Mouse (Mus musculus) embryonic facial prominence, embryonic 15.5 days (tissue): ENCODE results near the gene Fut4. TPM values are rescaled to one million over a fixed set of nuclear protein-coding genes. Genes with fewer than 3 reads are reported as not detected.

Source experiments
- ATAC-seq: fragments of 200-750 bp; cut with Nextera tagmentation; 2 replicates; pipeline ENCODE4 v1.8.0; 2017; ENCODE audit warnings: low read depth, moderate TSS enrichment; ENCODE audit not compliant: insufficient number of reproducible peaks, low FRiP score, low TSS enrichment
- H3K27ac ChIP-seq: fragments of 300-500 bp; sonication (generic); replicated peaks from 2 replicates; pipeline ENCODE4 v1.5.1; 2015; ENCODE audit warnings: mild to moderate bottlenecking, inconsistent platforms
- H3K27me3 ChIP-seq: fragments of 300-500 bp; sonication (generic); 2 replicates; pipeline ENCODE4 v1.6.1; 2015; ENCODE audit warnings: inconsistent platforms
- H3K36me3 ChIP-seq: fragments of 300-500 bp; sonication (generic); 2 replicates; pipeline ENCODE4 v1.6.1; 2015; ENCODE audit warnings: mild to moderate bottlenecking, inconsistent platforms
- H3K4me1 ChIP-seq: fragments of 300-500 bp; sonication (generic); 2 replicates; pipeline ENCODE4 v1.6.1; 2015; ENCODE audit warnings: inconsistent platforms
- H3K4me2 ChIP-seq: fragments of 300-500 bp; sonication (generic); replicated peaks from 2 replicates; pipeline ENCODE4 v1.6.1; 2015; ENCODE audit warnings: mild to moderate bottlenecking, inconsistent platforms
- H3K4me3 ChIP-seq: fragments of 300-500 bp; sonication (generic); replicated peaks from 2 replicates; pipeline ENCODE4 v1.5.1; 2015; ENCODE audit warnings: mild to moderate bottlenecking, inconsistent platforms
- H3K9ac ChIP-seq: fragments of 300-500 bp; sonication (generic); 2 replicates; pipeline ENCODE4 v1.6.1; 2015; ENCODE audit warnings: inconsistent platforms
- H3K9me3 ChIP-seq: fragments of 300-500 bp; sonication (generic); replicated peaks from 2 replicates; pipeline ENCODE4 v1.6.1; 2016; ENCODE audit warnings: inconsistent platforms
- WGBS: fragments of 180-500 bp; shearing (Covaris S2); methylation state at CpG from one replicate; pipeline ENCODE4 v1.1.7; 2015; 5-methylcytosine and 5-hydroxymethylcytosine counted together
- polyA plus RNA-seq: library from polyadenylated mRNA; unstranded; fragments of >200 nt; fragmentation: Nextera tagmentation; extraction: Ambion mirVana; gene quantifications from 2 replicates; pipeline ENCODE4 v1.2.1, GENCODE M21; 2015

Gene Fut4
- 2.1 and 2.4 TPM in 2 replicates for polyA plus RNA-seq

DNA sequence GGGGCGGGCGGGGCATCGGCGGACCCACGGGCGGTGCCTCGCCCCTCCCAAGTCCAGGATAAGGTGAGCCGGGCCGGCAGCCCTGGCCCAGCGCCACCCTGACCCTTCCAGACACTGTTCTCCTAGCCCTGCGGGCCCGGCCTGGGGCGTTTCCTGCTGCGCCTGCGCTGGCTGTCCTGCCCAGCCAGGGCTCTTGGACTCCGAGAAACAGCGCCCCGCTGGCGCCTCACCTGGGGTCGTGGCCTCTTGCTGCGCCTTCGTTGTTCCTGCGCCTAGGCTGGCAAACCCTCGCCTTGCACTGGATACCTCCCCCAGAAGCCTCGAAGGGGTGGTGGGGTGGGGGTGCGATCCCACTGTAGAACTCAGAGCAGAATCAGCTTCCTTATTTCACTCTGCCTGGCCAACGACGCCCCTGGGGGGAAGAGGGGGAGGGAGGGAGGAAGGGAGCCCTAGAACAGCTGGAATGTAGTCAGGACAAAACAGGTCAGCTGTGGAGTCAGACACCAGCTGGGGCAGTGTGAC is at the start of gene Fut4:
Fut4 (minus strand) TSS at position 393 of the 522 bp plus-strand sequence.
- no peak within 1 kb of the TSS for H3K27ac ChIP-seq
- no peaks in the 10 kb centered on the region for H3K36me3 ChIP-seq
- no peaks in the 10 kb centered on the region for H3K9me3 ChIP-seq
- H3K4me2 ChIP-seq, result peak within 1 kb of the TSS; percentile 96
- H3K9ac ChIP-seq, result peak within 1 kb of the TSS; percentile 54
- ATAC-seq, result peak; percentile 63
- under 1% methylated on average over 28 of the region's 28 CpGs for WGBS
- H3K4me3 ChIP-seq, result peak within 1 kb of the TSS; percentile 57
- H3K4me1 ChIP-seq, result peaks cover 15% of the 10 kb centered on the region
- 0 out of 2 replicates have a peak, but pooled peaks cover 6% of the 10 kb centered on the region for H3K27me3 ChIP-seq

DNA sequence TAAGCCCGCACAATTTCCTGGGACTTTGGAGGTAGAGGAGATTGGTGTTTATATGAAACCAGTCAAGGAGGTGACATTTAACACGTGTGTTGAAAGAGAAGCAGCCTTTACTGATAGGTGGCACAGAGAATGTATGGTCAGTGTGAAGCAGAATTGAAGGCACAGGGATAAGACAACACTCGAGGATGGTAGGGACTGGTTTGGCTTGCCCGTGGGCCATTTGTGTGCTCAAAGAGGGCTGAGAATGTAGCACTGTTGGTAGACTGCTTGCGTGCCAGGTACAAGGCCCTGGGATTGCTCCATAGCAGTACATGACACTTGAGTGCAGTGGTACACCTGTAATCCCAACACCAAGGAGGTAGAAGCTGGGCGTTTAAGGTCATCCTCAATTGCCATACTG is 35.2 kb upstream of the Fut4 start:
- no peak for ATAC-seq
- no peaks in the 10 kb centered on the region for H3K9me3 ChIP-seq
- 88% methylated on average over 6 of the region's 6 CpGs for WGBS
- H3K4me2 ChIP-seq, result no peak overlapping the region
- no peak overlapping the region for H3K4me3 ChIP-seq
- H3K4me1 ChIP-seq, result peaks cover 8% of the 10 kb centered on the region; the same call in 1 of the 2 replicates
- no peak overlapping the region for H3K9ac ChIP-seq
- H3K27ac ChIP-seq, result no peak overlapping the region
- H3K36me3 ChIP-seq, result peaks cover 38% of the 10 kb centered on the region
- H3K27me3 ChIP-seq, result no peaks in the 10 kb centered on the region

DNA sequence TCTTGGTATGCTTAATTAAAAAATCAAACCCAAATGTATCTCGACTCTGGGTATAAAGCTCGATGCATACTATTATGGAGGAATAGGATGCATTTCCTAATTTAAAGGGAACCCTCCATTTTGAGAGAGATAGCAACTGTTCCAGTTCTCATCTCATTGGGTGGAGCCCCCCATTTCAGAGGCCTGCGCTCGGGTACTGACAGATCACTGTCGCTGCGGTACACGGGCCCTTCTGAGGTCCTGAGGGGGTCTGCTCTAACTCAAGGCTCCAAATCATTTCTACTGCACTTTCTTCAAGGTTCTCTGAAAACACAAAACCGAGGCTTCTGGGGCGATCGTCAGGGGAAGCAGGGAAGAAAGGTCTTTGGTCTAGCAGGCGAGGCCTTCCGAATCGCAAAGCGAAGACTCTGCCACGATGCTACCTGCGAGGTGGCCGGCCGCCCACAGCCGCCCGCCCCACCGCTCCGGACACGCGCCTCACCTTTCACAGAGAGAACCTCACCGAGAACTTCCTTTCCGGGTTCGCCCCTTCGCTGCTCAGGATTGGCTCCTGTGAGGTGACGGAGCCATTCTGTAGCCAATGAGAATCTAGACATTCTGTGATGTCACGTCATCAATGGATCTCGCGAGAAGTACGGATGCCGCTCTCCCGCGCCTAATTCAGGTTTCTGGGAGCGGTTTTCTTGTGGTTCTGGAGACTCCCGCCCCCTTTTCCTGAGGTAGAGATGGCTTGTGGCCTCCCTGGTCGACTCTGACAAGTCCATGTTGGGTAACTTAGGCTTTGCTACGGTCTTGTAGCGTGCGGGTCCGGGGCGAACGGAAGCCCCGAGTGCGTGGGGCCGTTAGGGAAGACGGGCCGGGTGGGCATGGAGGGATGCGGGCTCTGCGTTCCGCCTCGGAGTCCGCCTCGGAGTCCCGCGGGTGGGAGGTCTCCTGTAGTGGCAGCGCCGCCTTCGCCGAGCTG is 32.1 kb upstream of the Fut4 start, which contains the start of the genes Mre11a and Ankrd49:
Mre11a (plus strand) TSS at position 616 of the 964 bp plus-strand sequence.
Ankrd49 (minus strand) TSS at position 818 of the 964 bp plus-strand sequence.
- Histone ChIP-seq H3K9me3 (no peaks in the 10 kb centered on the region), H3K4me3 (peak within 1 kb of the TSS; percentile 90), H3K27ac (peak within 1 kb of the TSS; percentile 98), H3K27me3 (no peaks in the 10 kb centered on the region), H3K4me1 (peaks cover 8% of the 10 kb centered on the region; the same call in 1 of the 2 replicates), H3K9ac (peak within 1 kb of the TSS; percentile 88), H3K36me3 (peaks cover 40% of the 10 kb centered on the region), H3K4me2 (peak within 1 kb of the TSS; percentile 84)
- peak; percentile 98 for ATAC-seq
- WGBS, result under 1% methylated on average over 62 of the region's 62 CpGs

DNA sequence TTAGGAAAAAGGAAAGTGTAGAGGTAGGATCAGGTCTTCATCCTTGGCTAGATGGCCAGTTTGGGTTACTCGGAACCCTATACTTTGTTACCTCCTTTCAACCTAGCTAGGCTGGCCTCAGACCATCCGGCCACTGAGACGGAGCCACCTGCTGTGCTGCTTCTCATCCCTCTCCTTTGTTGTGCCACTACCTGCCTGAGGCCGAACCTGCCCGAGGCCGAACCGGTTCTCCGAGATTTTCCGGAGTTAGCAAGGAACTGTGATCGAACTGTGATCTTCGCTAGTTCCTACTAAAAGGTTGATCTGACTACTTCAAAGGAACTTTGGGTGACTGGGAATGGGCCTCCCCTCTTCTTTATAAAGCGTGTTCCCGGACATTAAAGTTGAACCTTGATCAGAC is 26.1 kb upstream of the Fut4 start:
- 33% methylated on average over 13 of the region's 13 CpGs for WGBS
- ATAC-seq, result no peak
- no peak overlapping the region for H3K4me2 ChIP-seq
- H3K27me3 ChIP-seq, result no peaks in the 10 kb centered on the region
- H3K4me1 ChIP-seq, result no peaks in the 10 kb centered on the region
- H3K9me3 ChIP-seq, result no peaks in the 10 kb centered on the region
- no peak overlapping the region for H3K27ac ChIP-seq
- H3K9ac ChIP-seq, result no peak overlapping the region
- peaks cover 18% of the 10 kb centered on the region for H3K36me3 ChIP-seq
- H3K4me3 ChIP-seq, result no peak overlapping the region

DNA sequence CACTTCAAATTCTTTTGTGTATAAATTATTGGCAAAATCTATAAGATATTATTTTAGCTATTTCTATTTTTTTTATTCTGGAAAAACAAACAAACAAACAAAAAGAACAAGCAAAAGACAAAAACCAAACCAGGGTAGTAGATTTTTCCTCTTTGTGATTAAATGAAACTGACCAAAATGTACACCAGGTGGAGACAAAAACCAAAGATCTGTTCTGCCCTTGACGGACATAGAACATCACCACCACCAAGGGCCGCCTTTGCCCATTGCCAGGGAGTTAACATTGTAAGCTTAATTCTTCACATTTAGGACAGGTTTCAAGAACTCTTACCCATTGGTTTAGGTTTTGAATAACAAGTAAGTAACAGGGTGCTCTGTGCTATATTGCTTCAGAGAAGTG is 21.6 kb upstream of the Fut4 start:
- H3K27me3 ChIP-seq, result peaks cover 16% of the 10 kb centered on the region; the same call in 1 of the 2 replicates
- ATAC-seq, result no peak
- H3K9me3 ChIP-seq, result no peaks in the 10 kb centered on the region
- 41% methylated on average over 2 of the region's 2 CpGs for WGBS
- H3K36me3 ChIP-seq, result no peaks in the 10 kb centered on the region
- H3K4me1 ChIP-seq, result peaks cover 3% of the 10 kb centered on the region; the same call in 1 of the 2 replicates
- no peak overlapping the region for H3K4me3 ChIP-seq
- no peak overlapping the region for H3K27ac ChIP-seq
- no peak overlapping the region for H3K9ac ChIP-seq
- H3K4me2 ChIP-seq, result no peak overlapping the region

DNA sequence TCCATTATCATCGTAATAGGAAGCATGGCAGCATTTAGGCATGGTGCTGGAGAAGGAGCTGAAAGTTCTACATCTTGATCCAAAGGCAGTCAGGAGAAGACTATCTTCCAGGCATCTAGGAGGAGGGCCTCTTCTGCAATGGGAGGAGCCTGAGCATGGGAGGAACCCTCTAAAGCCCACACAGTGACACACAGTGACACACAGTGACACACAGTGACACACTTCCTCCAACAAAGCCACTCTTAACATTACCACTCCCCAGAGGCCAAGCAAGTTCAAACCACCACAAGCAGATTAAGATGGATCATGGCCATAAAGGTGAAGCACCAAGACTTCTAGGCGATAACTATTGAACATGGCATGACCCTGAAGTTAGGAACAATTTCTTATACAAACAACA is 19.9 kb upstream of the Fut4 start:
- Histone ChIP-seq H3K4me3 (no peak overlapping the region), H3K9me3 (no peaks in the 10 kb centered on the region), H3K36me3 (no peaks in the 10 kb centered on the region), H3K4me2 (no peak overlapping the region), H3K9ac (no peak overlapping the region), H3K4me1 (peaks cover 3% of the 10 kb centered on the region; the same call in 1 of the 2 replicates), H3K27me3 (peaks cover 16% of the 10 kb centered on the region; the same call in 1 of the 2 replicates), H3K27ac (no peak overlapping the region)
- 94% methylated on average over 2 of the region's 2 CpGs for WGBS
- no peak for ATAC-seq

DNA sequence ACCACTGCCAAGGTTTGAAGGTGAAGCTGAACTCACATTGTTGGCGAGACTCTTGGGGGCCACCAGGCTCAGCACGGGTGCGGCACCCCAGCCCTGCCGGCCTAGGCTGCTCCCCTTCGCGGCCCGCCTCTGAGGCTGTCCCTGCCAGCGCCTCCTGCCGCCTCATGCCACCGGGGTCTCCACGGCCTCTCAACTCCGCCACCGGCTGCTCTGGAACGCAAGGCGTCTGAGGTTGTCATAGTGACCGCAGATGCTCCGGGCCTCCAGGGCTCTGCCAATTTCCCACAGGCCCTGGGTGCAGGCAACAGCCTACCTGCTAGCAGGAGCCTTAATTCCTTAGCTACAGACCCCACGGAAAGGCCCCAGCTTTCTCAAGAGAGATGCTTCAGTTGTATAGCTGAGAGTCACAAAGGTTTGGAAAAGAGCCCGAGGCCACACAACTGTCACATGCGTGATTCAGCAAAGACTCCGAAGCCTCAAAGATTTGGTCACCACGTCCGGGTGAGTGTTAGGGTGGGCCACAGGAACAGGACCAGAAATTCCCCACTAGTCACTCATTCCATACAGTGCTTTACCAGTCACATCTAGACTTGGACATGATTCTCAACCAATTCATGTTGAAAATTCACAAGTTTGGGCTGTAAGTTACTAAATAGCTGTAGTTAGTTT is 18.7 kb upstream of the Fut4 start, which contains the start of gene 1700012B09Rik:
1700012B09Rik (minus strand) TSS at position 228 of the 669 bp plus-strand sequence.
- H3K4me1 ChIP-seq, result peaks cover 3% of the 10 kb centered on the region; the same call in 1 of the 2 replicates
- ATAC-seq, result peak; percentile 57
- no peaks in the 10 kb centered on the region for H3K9me3 ChIP-seq
- no peak within 1 kb of the TSS for H3K4me3 ChIP-seq
- H3K27me3 ChIP-seq, result peaks cover 16% of the 10 kb centered on the region; the same call in 1 of the 2 replicates
- no peak within 1 kb of the TSS for H3K4me2 ChIP-seq
- no peaks in the 10 kb centered on the region for H3K36me3 ChIP-seq
- no peak within 1 kb of the TSS for H3K27ac ChIP-seq
- no peak within 1 kb of the TSS for H3K9ac ChIP-seq
- 19% methylated on average over 23 of the region's 23 CpGs for WGBS

DNA sequence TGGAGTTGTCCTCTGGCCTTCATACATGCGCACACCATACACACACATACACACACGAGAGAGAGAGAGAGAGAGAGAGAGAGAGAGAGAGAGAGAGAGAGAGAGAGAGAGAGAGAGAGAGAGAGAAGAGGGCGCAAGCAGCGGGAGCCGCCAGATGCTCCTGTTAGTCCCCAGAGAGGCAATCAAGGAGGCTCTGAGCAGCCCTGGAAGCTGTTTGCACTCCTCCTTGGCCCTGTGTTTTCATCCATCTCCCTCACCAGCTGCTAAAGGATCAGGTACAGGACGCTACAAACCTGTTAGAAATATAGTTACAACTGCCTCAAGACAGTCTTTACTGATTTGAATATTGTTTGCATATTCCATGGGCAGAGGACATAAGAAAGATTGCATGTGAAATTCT is 17.6 kb upstream of the Fut4 start:
- no peak overlapping the region for H3K9ac ChIP-seq
- no peak overlapping the region for H3K4me3 ChIP-seq
- ATAC-seq, result peak; percentile 37; the same call in 1 of the 2 replicates
- H3K27ac ChIP-seq, result no peak overlapping the region
- no peaks in the 10 kb centered on the region for H3K9me3 ChIP-seq
- no peak overlapping the region for H3K4me2 ChIP-seq
- H3K36me3 ChIP-seq, result no peaks in the 10 kb centered on the region
- 32% methylated on average over 6 of the region's 6 CpGs for WGBS
- peaks cover 3% of the 10 kb centered on the region; the same call in 1 of the 2 replicates for H3K4me1 ChIP-seq
- H3K27me3 ChIP-seq, result peaks cover 16% of the 10 kb centered on the region; the same call in 1 of the 2 replicates

DNA sequence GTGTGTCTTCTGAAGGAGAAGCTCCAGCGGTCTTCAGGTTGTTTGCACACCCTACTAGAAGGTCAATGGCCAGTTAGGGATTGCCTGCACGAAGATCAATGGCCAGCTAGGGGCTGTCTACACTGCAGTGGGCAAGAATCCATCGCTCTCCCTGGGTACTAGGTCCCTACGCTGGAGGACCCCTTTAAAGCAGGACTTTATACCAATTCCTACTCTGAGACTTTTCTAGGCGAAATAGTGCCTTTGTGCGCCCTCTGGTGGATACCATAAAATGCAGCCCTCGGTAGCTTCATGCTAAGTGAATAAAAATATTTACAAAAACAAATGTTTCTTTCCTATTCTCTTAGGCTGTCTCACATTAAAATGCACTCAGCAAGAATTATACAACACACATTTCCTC is 12.6 kb upstream of the Fut4 start:
- Histone ChIP-seq H3K4me3 (no peak overlapping the region), H3K27me3 (0 out of 2 replicates have a peak, but pooled peaks cover 2% of the 10 kb centered on the region), H3K4me2 (no peak overlapping the region), H3K4me1 (no peaks in the 10 kb centered on the region), H3K9me3 (no peaks in the 10 kb centered on the region), H3K9ac (no peak overlapping the region), H3K27ac (no peak overlapping the region), H3K36me3 (no peaks in the 10 kb centered on the region)
- no peak for ATAC-seq
- WGBS, result 25% methylated on average over 7 of the region's 7 CpGs

DNA sequence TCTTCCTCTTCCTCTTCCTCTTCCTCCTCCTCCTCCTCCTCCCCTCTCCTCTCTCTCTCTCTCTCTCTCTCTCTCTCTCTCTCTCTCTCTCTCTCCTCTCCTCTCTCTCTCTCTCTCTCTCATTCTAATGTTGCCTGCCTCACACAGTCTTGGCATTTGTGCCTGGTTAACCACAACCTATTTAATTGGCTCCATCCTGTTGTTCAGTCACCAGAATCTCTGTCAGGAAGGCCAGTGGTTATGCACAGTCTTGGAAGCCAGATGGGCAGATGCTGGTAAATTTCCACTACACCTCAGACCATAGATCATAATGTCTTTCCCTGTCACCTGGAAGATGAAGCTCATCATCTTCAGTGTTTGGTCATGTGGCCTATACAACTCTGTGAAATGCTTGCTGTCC is 7.1 kb upstream of the Fut4 start:
- ATAC-seq, result no peak
- H3K27ac ChIP-seq, result no peak overlapping the region
- no peaks in the 10 kb centered on the region for H3K9me3 ChIP-seq
- H3K27me3 ChIP-seq, result 0 out of 2 replicates have a peak, but pooled peaks cover 2% of the 10 kb centered on the region
- no peak overlapping the region for H3K9ac ChIP-seq
- H3K4me3 ChIP-seq, result no peak overlapping the region
- no peaks in the 10 kb centered on the region for H3K36me3 ChIP-seq
- H3K4me1 ChIP-seq, result no peaks in the 10 kb centered on the region
- no peak overlapping the region for H3K4me2 ChIP-seq

DNA sequence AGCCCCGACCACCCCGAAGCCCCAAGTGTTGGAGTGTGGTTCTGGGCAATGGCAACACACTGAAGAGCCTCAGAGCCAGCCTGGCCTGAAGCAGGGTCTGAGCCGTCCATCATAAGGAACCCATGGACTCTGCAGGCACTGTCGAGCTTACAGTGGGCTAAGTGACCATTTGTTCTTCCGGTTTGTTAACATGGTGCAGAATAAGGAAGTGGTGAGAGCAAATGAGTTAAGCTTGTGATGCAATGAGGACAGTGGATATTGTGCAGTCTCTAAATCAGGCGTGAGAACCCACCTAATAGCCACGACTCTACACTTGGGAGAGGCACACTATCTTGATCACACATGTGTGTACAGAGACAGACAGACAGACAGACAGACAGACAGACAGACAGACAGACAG is 6.4 kb upstream of the Fut4 start:
- H3K4me2 ChIP-seq, result no peak overlapping the region
- 0 out of 2 replicates have a peak, but pooled peaks cover 2% of the 10 kb centered on the region for H3K27me3 ChIP-seq
- 71% methylated on average over 7 of the region's 7 CpGs for WGBS
- no peak overlapping the region for H3K4me3 ChIP-seq
- no peaks in the 10 kb centered on the region for H3K9me3 ChIP-seq
- H3K27ac ChIP-seq, result no peak overlapping the region
- H3K36me3 ChIP-seq, result no peaks in the 10 kb centered on the region
- H3K9ac ChIP-seq, result no peak overlapping the region
- no peak for ATAC-seq
- no peaks in the 10 kb centered on the region for H3K4me1 ChIP-seq
